ENCODE assay signal across 8 mouse cellular contexts in the genomic region with DNA sequence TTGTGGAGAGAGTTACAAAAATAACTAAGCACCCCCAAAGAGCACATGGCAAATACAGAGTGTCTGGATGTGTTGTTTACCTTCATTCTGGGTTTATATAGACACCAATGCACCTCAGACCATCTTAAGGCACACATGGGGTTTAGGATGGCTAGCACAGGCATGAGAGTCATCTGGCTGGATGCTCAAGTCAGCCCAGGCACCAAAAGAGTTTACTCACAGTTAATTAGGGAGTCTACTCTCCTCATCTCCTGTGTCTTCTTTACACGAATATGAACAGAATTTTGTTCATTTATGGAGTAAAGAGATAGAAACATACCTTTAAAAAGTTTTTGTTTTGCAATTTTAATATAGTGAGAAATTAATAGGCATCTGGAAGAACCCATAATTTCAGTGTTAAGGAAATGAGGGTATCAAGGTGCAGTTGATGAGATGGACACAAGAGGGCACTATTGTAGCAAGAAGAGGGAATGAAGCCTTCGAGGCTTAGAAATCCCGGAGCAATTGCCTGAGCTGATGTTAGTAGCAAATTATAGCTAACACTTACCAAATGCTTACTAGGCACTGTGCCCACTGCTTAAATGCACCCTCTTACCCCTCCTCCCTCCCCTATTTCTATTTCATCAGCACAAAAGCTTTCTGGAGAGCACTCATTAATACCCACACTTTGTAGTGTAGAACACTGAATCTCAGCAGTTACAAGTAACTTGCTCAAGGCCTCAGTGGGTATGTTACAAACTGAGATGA.
A peak's percentile ranks its signal among the peaks of the same experiment; 100 is the strongest.
DNase-seq lines count a peak whose midpoint lies in the region; ATAC-seq lines count a peak whose summit lies in the region.

No protein-coding gene starts in this region.

- intact Hi-C loops in left cerebral cortex, postnatal 10 days (cut with DNase I): loop anchor here (5.0 kb wide), 1 partner anchor 1121 kb away; no protein-coding TSS in a partner anchor

- no peaks in the 10 kb centered on the region for H3K4me1 ChIP-seq in intestine, embryonic 14.5 days (replicated peaks; ENCODE audit: control insufficient read depth, insufficient read depth, low read length)
- no peaks in the 10 kb centered on the region for H3K4me1 ChIP-seq in intestine, embryonic 16.5 days (ENCODE audit: control insufficient read depth, insufficient read depth, low read length)
- no peaks in the 10 kb centered on the region for H3K4me1 ChIP-seq in hindbrain, embryonic 11.5 days (replicated peaks; ENCODE audit: control insufficient read depth, insufficient read depth, low read length)

- no peak overlapping the region for H3K4me2 ChIP-seq in intestine, embryonic 14.5 days (ENCODE audit: low read length)
- no peak overlapping the region for H3K4me2 ChIP-seq in intestine, embryonic 16.5 days (ENCODE audit: low read depth, low read length)
- no peak overlapping the region for H3K4me2 ChIP-seq in hindbrain, embryonic 11.5 days (replicated peaks; ENCODE audit: low read depth, low read length)

- H3K36me3 ChIP-seq in intestine, embryonic 14.5 days (ENCODE audit: control insufficient read depth, insufficient read depth, low read length): no peaks in the 10 kb centered on the region
- H3K36me3 ChIP-seq in intestine, embryonic 16.5 days (ENCODE audit: control insufficient read depth, insufficient read depth, low read length): no peaks in the 10 kb centered on the region
- no peaks in the 10 kb centered on the region for H3K36me3 ChIP-seq in hindbrain, embryonic 11.5 days (ENCODE audit: control insufficient read depth, insufficient read depth, low read length)

- H3K9me3 ChIP-seq in intestine, embryonic 14.5 days (ENCODE audit: control insufficient read depth, low read length): no peaks in the 10 kb centered on the region
- H3K9me3 ChIP-seq in intestine, embryonic 16.5 days (ENCODE audit: control insufficient read depth, low read length): no peaks in the 10 kb centered on the region
- no peaks in the 10 kb centered on the region for H3K9me3 ChIP-seq in hindbrain, embryonic 11.5 days (ENCODE audit: control insufficient read depth, low read length)

- no peak for ATAC-seq in intestine, embryonic 14.5 days (replicated peaks; ENCODE audit: low FRiP score, low TSS enrichment, low read depth)
- ATAC-seq in intestine, embryonic 16.5 days: no peak
- peak; percentile 73 for ATAC-seq in hindbrain, embryonic 11.5 days (ENCODE audit: low FRiP score)

- H3K27me3 ChIP-seq in intestine, embryonic 14.5 days (replicated peaks; ENCODE audit: control insufficient read depth, insufficient read depth, low read length): no peaks in the 10 kb centered on the region
- no peaks in the 10 kb centered on the region for H3K27me3 ChIP-seq in intestine, embryonic 16.5 days (replicated peaks; ENCODE audit: control insufficient read depth, insufficient read depth, low read length)
- H3K27me3 ChIP-seq in hindbrain, embryonic 11.5 days (ENCODE audit: control insufficient read depth, insufficient read depth, low read length): no peaks in the 10 kb centered on the region

- H3K9ac ChIP-seq in intestine, embryonic 14.5 days (ENCODE audit: low read length): no peak overlapping the region
- no peak overlapping the region for H3K9ac ChIP-seq in intestine, embryonic 16.5 days (ENCODE audit: low read depth, low read length)
- H3K9ac ChIP-seq in hindbrain, embryonic 11.5 days (ENCODE audit: low read depth, low read length): no peak overlapping the region

- no peak overlapping the region for H3K4me3 ChIP-seq in intestine, embryonic 14.5 days (ENCODE audit: low read depth, low read length)
- no peak overlapping the region for H3K4me3 ChIP-seq in intestine, embryonic 16.5 days (ENCODE audit: low read length)
- H3K4me3 ChIP-seq in hindbrain, embryonic 11.5 days (ENCODE audit: low read depth, low read length): no peak overlapping the region

- H3K27ac ChIP-seq in intestine, embryonic 14.5 days (ENCODE audit: low read depth): no peak overlapping the region
- no peak overlapping the region for H3K27ac ChIP-seq in intestine, embryonic 16.5 days (ENCODE audit: low read length)
- no peak overlapping the region for H3K27ac ChIP-seq in hindbrain, embryonic 11.5 days (ENCODE audit: low read depth, low read length)

- peak; percentile 67 for DNase-seq in intestine, embryonic 14.5 days (ENCODE audit: low spot score)
- peak; percentile 7 for DNase-seq in Muller cell, postnatal 12 days (ENCODE audit: inconsistent ontology term)
- peak; percentile 80 for DNase-seq in embryo, embryonic 10.5 days (ENCODE audit: low spot score)
- DNase-seq in hindbrain, embryonic 11.5 days (ENCODE audit: low spot score): peak; percentile 74
- DNase-seq in left cerebral cortex, postnatal 10 days (ENCODE audit: extremely low spot score in 1 of 2, low spot score in 2 of 2): peak; percentile 44 to 64
- peak; percentile 23 for DNase-seq in naive thymus-derived CD4-positive, alpha-beta T cell, adult 2 months (ENCODE audit: low read depth)
- no peak for DNase-seq in ovary, adult 18-20 months (ENCODE audit: low spot score)

- 6% methylated on average over 3 of the region's 3 CpGs for WGBS in intestine, embryonic 14.5 days
- WGBS in intestine, embryonic 16.5 days: 9% methylated on average over 3 of the region's 3 CpGs
- WGBS in hindbrain, embryonic 11.5 days: 11% methylated on average over 3 of the region's 3 CpGs
